Mouse (Mus musculus) kidney, postnatal 14 days (tissue): ENCODE data around the gene Uba3.
A peak's percentile ranks its signal among the peaks of the same experiment; 100 is the strongest.

Experiments used
- DNase-seq: peaks from one replicate; pipeline ENCODE4 v3.0.0; 2022; ENCODE audit warnings: mixed read lengths

The Uba3 gene

GRCm38 (mm10) chr6:97210191-97210961, 4.9 kb upstream of the Uba3 start, which contains the start of gene Arl6ip5:
TSS of gene Arl6ip5 (plus strand) at chr6:97210689.
- peak; percentile 92 for DNase-seq

GRCm38 (mm10) chr6:97209751-97210150, 4.3 kb upstream of the Uba3 start:
- no peak for DNase-seq

- no peak for DNase-seq
Measured at GRCm38 (mm10) chr6:97209201-97209600, 3.8 kb upstream of the Uba3 start.

GRCm38 (mm10) chr6:97208406-97208805, 3.0 kb upstream of the Uba3 start:
- peak; percentile 24 for DNase-seq

GRCm38 (mm10) chr6:97207085-97207484, 1.6 kb upstream of the Uba3 start:
- DNase-seq: no peak

- peak; percentile 39 for DNase-seq
Measured at GRCm38 (mm10) chr6:97204952-97205351, 495 bp downstream of the Uba3 start.

GRCm38 (mm10) chr6:97204252-97204869, 1.1 kb downstream of the Uba3 start:
- no peak for DNase-seq

- DNase-seq: no peak
Measured at GRCm38 (mm10) chr6:97202477-97202876, 3.0 kb downstream of the Uba3 start.

GRCm38 (mm10) chr6:97200437-97200836, 5.0 kb downstream of the Uba3 start:
- no peak for DNase-seq

- no peak for DNase-seq
Measured at GRCm38 (mm10) chr6:97179367-97179828, 26.0 kb downstream of the Uba3 start.

GRCm38 (mm10) chr6:97178491-97179366, 26.7 kb downstream of the Uba3 start, which contains the start of gene Tmf1:
TSS of gene Tmf1 (minus strand) at chr6:97179122.
- DNase-seq: peak; percentile 98

- DNase-seq: peak; percentile 70
Measured at GRCm38 (mm10) chr6:97175716-97176115, 29.7 kb downstream of the Uba3 start.

GRCm38 (mm10) chr6:97150156-97150555, 55.3 kb downstream of the Uba3 start:
- DNase-seq: no peak

- DNase-seq: no peak
Measured at GRCm38 (mm10) chr6:97149721-97150120, 55.7 kb downstream of the Uba3 start.

- DNase-seq: peak; percentile 92
Measured at GRCm38 (mm10) chr6:97148383-97149251, 56.8 kb downstream of the Uba3 start, which contains the start of gene Eogt. TSS of gene Eogt (minus strand) at chr6:97149182.

GRCm38 (mm10) chr6:97147755-97148382, 57.6 kb downstream of the Uba3 start:
- peak; percentile 80 for DNase-seq

- DNase-seq: no peak
Measured at GRCm38 (mm10) chr6:97145156-97145555, 60.3 kb downstream of the Uba3 start.

GRCm38 (mm10) chr6:97144359-97144758, 61.1 kb downstream of the Uba3 start:
- peak; percentile 86 for DNase-seq

- DNase-seq: no peak
Measured at GRCm38 (mm10) chr6:97142611-97143010, 62.8 kb downstream of the Uba3 start.

- no peak for DNase-seq
Measured at GRCm38 (mm10) chr6:97141811-97142210, 63.6 kb downstream of the Uba3 start.
